Mouse (Mus musculus) heart, adult 11 months (tissue): Measurements from ENCODE around the gene Rasl10a.

Experiments used
- DNase-seq: peaks from one replicate; pipeline ENCODE4 v3.0.0; 2022

The Rasl10a gene

DNA sequence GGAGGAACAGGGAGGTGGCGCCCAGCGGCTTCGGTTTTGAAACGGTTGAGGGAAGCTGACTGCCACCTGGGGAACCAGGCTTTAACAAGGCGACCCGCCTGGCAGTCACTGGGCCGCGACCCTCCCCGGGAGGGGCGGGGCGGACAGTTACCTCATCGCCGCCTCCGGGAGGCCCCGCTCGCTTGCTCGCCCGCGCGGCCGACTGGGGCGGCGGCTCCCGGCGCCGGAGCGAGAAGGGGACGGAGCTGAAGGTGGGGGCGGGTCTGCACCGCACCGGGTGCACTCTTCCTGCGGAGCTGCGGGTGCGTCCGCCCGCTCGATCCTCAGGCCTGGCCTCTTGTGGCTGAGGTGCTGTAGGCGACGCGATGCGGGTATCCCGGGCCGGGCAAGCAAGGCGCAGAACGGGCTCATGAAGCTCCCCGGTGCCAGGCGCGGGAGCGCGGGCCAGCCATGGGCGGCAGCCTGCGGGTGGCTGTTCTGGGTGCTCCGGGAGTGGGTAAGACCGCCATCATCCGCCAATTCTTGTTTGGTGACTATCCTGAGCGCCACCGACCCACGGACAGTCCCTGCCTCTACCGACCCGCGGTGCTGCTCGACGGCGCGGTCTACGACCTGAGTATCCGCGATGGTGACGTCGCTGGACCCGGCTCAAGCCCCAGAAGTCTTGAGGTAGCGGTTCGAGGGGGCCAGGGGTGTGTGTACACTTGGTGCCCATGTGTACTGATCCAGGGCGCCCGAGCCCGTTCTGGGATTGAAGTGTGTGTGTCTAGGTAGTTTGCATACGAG lies at the start of gene Rasl10a:
Gene Rasl10a, plus strand, starts transcription at position 273 of the 786 bp plus-strand sequence.
- DNase-seq: peak; percentile 92

DNA sequence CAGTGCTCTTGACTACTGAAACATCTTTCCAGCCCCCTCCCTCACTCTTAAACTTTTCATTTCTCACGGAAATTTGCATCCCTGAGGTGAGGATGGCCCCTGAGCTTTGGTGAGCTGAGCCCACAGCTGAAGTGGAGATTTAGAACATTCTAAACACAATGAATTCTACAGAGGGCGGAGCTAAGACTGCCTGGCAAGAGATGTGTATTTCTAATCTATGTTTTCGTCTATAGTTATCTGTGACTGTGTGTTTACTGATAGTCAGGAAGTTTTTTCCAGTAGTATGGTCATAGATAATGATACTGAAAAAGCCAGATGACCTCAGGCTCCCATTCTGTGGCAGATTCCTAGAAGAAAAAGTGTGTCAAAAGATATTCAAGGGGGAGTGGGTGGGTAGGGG lies 49.1 kb upstream of the Rasl10a start:
- no peak for DNase-seq

GRCm38 (mm10) chr11:5009354-5010074 lies 48.4 kb upstream of the Rasl10a start:
- DNase-seq: no peak

DNA sequence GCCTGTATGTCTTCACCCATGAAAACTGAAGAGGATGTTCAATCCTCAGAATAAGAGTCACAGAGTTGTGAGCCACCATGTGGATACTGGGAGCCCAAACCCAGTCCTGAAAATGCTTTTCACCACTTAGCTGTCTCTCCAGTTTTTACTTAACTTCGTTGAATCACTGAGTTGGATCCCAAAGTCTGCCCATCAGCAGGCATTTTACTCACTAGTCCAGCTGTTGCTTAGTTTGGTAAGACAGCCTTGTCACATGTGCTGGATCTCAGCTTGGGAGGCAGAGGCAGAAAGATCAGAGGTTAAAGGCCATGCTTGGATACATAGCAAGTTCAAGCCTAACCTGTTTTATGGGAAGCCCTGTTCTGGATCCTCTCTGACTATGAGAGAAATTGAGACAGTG lies 47.7 kb upstream of the Rasl10a start:
- DNase-seq: no peak

GRCm38 (mm10) chr11:5011480-5011879 lies 46.4 kb upstream of the Rasl10a start:
- DNase-seq: no peak

DNA sequence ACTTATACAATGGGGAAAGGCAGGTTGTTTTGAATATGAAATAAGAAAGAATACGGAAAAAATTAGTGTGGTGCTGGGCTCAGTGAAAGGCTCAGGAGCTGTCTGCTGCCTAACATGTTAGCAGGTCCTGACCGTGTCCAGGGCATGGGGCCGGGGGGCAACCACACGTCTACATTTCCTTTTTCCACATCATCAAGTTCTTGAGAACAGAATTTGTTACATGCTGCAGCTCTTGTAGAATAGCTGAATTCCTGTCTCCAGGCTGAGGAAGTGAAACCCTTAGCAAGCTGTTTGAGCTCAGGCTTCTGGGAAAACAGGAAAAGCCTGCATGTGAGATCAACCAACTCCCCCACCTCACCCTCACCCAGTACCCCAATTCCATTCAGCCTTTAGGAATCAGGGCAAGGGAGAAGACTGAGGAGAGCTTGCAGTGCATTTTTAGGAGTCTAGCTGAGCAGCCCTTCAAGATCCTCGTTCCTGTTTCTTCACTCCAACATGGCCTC lies 45.7 kb upstream of the Rasl10a start:
- peak; percentile 97 for DNase-seq

DNA sequence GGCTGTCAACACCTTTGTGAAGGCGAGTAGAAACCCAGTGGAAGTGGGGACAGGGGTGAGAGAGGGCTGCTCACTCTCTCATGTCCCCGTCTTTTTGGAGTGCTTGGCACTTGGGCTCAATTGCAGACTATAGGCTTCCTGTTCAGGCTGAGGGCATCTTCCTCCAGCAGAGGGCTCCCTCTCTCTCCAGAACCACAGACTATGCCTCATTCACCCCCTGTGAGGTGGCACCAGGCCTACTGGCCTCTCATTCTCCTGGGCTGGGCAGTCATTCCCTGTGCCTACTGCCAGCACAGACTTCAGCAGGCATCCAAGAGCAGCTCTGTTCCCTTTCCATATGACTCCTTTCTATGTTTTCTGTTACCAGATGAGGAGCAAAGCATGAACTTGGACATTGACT lies 42.2 kb upstream of the Rasl10a start:
- peak; percentile 97 for DNase-seq

DNA sequence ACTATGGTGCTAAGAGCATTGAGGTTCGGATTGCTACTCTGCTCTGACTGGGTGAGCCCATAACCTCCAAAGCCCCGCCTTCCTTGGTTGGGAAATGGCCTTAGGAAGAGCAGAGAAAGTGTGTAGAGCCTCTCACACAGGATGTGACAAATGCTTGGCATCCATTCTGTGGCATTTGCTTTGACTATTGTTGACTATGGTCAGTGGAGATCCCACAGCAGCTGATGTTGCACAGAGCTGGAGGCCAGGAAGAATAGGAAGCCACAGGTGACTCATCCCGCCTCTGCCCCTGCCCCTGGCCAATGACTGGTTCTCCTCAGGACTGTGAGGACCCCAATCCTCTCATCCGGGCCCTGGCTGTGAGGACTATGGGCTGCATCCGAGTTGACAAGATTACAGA lies 41.6 kb upstream of the Rasl10a start:
- DNase-seq: no peak

DNA sequence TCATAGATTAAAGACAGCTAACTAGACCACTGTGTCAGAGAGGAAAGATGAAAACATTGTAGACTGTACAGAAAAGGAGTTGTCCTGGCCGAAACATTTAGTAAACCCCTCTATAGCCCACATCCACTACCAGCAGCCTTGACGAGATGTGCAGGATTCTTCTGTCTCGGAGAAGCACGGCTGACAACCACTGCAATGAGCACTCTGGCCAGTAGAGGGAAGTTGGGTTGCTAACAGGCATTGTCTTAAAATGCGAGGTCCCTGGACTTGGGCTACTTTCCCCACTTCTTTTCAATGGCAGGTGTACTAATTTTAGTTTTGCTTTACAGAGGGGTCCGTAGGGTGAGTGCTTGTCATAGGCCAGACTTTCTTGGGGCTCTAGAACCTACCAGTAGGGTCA lies 40.4 kb upstream of the Rasl10a start:
- no peak for DNase-seq

DNA sequence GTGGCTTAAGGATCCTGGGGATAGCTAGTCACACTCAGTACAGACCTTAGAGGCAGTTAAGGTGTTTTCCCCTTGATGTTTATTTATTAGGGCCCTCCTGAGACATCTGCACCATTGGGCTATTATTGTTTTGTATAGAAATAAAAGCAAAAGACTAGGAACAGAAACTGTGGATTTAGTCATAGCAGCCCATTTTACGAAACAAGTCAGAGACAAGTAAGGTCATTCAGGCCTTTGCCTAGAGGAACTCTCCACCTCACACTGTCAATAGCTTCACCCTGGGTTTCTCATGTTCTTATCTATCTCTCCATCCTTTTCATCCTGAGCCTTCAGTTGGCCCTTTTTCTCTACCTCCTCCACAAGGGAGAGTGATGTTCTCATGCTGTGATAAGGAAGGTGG lies 32.8 kb upstream of the Rasl10a start:
- DNase-seq: no peak

- no peak for DNase-seq
These were observed 29.7 kb upstream of the Rasl10a start for GRCm38 (mm10) chr11:5028228-5028627.

GRCm38 (mm10) chr11:5032706-5033105 lies 25.2 kb upstream of the Rasl10a start:
- DNase-seq: no peak

GRCm38 (mm10) chr11:5033136-5033535 lies 24.8 kb upstream of the Rasl10a start:
- DNase-seq: peak; percentile 97

DNA sequence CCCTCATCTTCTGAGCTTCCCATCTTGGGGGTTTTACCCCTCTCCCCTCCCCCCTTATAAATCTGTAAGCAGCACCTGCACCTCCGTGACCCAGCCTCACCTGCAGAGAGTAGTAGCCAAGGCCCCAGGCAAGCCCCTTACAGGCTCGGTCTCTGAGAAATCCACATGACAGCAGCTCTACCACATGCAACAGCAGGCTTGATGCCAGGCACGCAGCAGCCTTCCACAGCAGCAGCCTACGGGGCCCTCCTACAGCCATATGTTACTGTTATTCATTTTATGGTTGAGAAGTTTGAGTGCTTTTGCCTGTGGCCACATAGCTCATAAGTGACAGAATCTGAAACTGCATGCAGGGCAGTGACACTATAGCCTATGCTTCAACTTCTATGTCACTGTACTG lies 22.5 kb upstream of the Rasl10a start:
- no peak for DNase-seq

DNA sequence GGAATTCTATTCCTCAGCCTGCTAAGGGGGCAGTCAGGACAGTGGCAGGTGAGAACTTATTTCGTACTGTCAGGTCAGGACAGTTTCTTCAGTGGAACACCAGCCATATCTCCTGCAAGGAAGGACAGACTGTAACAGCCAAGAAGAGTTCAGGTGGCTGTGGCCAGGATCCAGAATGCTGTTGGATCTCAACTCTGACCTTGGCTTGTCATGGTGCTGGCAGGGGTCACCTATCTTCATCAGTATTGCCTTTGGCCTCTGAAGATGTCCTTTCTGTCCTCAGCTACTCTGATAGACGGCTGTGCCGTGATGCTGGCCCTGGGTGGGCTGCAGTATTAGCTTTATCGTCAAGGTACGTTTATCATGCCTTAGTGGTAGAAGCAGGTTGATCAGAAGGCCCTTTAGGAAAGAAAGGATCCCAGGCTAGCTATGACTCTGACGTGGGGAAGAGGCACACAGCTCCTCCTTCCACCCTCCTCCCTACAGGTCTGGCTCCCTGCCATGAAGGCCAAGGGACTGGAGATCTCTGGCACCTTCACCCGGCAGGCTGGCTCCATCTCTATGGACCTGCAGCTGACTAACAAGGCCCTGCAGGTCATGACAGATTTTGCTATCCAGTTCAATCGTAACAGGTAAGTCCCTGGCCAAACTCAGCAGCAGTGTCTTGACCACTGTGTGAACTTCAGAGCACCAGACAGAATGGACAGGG lies 20.6 kb upstream of the Rasl10a start:
- DNase-seq: peak; percentile 93

DNA sequence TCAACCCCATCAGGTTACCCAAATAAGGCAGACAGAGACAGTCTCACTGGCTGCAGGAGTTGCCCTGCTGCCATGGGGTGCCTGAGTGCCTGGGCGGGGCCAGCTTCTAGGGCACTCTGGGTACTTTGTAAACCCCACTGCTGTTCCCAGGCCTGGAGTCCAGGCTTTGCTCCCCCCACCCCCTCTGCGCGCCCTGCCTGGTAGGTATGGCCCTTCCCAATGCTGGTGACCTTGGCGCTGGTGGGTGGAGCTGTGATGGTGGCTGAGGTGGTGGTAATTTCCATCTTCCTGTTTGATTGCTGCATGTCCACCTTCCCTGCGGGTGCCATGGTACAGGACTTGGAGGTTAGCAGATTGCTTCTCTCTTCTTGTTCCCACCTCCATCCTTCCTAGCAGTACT lies 17.3 kb upstream of the Rasl10a start:
- DNase-seq: no peak

DNA sequence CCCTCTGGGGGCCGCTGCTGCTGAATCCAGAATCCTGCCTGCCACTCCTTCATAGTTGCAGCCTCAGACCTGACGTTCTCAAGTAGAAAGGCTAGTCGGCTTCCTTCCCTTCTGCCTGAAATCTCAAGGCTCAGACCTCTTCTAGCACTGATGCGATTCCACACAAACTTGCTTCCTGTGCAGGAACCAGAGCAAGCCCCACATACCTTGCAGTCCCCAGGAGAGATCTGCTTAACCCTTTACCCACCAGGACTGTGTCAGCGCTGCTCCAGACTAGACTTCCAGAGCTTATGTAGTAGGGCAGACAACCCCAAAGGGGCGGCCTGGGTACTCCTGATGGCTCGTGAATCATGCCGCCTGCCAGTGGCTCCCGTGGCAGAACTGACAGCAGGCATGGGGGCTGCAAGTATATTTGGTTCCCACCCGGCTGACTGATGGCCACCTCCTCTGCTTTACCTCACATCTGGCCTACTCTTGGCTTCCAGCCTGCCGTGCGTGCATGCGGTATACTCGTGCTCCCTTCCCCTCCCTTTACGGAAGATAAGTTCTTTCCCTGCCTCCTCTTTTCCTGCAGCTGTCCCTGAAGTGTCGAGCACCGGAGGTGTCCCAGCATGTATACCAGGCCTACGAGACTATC lies 16.7 kb upstream of the Rasl10a start:
- DNase-seq: no peak

DNA sequence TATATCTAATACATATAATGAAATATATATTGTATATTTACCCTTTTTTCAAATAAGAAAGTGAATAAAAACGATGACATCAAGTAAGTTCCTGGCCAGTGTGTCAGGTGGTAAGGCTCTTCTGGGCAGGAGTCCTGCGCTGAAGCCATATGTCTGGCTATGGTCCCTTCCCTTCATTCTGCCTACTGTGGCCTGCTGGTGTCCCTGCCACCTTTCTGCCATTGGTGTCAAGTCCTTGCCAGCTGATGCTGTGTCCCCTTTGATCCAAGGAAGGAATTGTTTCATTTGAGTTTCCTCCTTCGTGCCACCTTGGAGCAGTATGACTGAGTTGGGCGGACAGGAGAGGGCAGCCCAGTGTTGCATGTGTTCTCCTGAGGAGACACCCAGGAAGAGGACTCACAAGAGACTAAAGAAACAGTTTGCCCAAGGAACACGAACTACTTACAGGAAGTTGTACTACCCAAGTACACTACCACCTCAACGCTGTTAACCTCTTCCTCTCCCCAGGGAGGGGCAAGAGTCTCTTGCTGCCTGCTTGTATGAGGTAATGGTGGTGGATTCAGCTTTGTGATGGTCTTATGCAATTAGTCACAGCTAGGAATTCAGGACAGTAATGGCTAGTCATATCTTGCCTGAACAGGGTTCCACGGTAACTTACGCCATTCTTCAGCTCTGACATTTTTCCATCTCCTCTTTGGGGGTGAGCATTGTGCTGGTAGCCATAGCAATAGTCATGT lies 15.1 kb upstream of the Rasl10a start:
- no peak for DNase-seq

- DNase-seq: no peak
These were observed 11.5 kb upstream of the Rasl10a start for GRCm38 (mm10) chr11:5046321-5046926.

- DNase-seq: no peak
These were observed 6.3 kb upstream of the Rasl10a start for GRCm38 (mm10) chr11:5051629-5052028.

DNA sequence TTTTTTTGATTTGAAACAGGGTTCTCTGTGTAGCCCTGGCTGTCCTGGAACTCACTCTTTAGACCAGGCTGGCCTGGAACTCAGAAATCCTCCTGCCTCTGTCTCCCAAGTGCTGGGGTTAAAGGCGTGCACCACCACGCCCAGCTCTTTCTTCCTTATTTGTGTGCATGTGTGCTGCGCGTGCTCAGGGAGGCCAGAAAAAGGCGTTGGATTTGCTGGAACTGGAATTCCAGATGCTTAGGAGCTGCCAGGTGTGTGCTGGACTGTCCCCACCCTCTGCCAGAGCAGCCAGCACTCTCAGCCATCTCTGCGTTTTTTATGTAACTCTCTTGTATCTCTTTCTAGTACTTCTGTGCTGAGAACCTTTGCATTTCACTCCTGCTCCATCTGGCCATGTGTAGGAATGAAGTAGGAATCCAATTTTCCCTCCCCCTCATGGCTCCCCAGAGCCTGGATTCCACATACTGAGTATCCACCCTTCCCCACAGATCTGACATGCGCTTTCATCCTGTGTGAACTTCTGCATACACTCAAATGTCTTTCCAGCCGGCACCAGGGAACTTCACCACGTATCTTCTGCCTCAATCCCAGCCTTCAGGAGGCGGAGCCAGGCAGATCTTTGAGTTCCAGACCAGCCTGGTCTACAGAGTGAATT lies 5.6 kb upstream of the Rasl10a start:
- no peak for DNase-seq
